Mouse (Mus musculus): ENCODE measurements around the gene Gm49361. TPM values are rescaled to one million over a fixed set of nuclear protein-coding genes. Genes with fewer than 3 reads are reported as not detected.

Gm49361 gene
- polyA plus RNA-seq, 1 experiment, result not detected

- Histone ChIP-seq H3K79me2 (ENCODE audit: control insufficient read depth, insufficient read depth) (no peaks in the 10 kb centered on the region), H3ac (ENCODE audit: control insufficient read depth, insufficient read length) (no peak overlapping the region), H3K27me3 (ENCODE audit: control insufficient read depth, insufficient read depth, insufficient read length) (no peaks in the 10 kb centered on the region), H3K36me3 (ENCODE audit: control insufficient read depth, insufficient read depth) (peaks cover 8% of the 10 kb centered on the region), H3K4me3 (no peak overlapping the region), H3K4me2 (ENCODE audit: low read depth) (no peak overlapping the region)
- no peak for TF ChIP-seq TCF3 (IDR thresholded peaks at IDR 0.05; ENCODE audit: insufficient read length, low read depth)
- TF ChIP-seq CEBPB (IDR thresholded peaks at IDR 0.05; ENCODE audit: insufficient read depth, poor library complexity, severe bottlenecking), result no peak
- TF ChIP-seq MYOG (IDR thresholded peaks at IDR 0.05; ENCODE audit: control insufficient read depth in 1 of 3, insufficient read depth in 1 of 3, insufficient read length in 2 of 3, low read depth in 2 of 3), result no peak
- TF ChIP-seq REST (IDR thresholded peaks at IDR 0.05; ENCODE audit: insufficient read depth, insufficient read length), result no peak
- TF ChIP-seq E2F4 (IDR thresholded peaks at IDR 0.05; ENCODE audit: insufficient read depth), result no peak
- no peak for TF ChIP-seq TCF12 (IDR thresholded peaks at IDR 0.05; ENCODE audit: insufficient read depth, poor library complexity, severe bottlenecking)
- TF ChIP-seq MAX (IDR thresholded peaks at IDR 0.05; ENCODE audit: low read depth), result no peak
- TF ChIP-seq USF1 (IDR thresholded peaks at IDR 0.05; ENCODE audit: low read depth), result no peak
- TF ChIP-seq MYOD1 (IDR thresholded peaks at IDR 0.05; ENCODE audit: control insufficient read depth in 1 of 3, insufficient read length in 2 of 3, low read depth in 2 of 3), result no peak
- TF ChIP-seq POLR2AphosphoS2 (IDR thresholded peaks at IDR 0.05; ENCODE audit: insufficient read length, low read depth), result no peak
- no peak for TF ChIP-seq SRF (IDR thresholded peaks at IDR 0.05; ENCODE audit: control insufficient read depth, insufficient read length, low read depth)
- TF ChIP-seq POLR2A (IDR thresholded peaks at IDR 0.05; ENCODE audit: insufficient read length, low read depth), result no peak
These were observed 111.8 kb downstream of the Gm49361 start for GRCm38 (mm10) chr14:57634141-57634540.

- no peak overlapping the region for H3K4me3 ChIP-seq
- no peaks in the 10 kb centered on the region for H3K79me2 ChIP-seq (ENCODE audit: control insufficient read depth, insufficient read depth)
- peaks cover 18% of the 10 kb centered on the region for H3K36me3 ChIP-seq (ENCODE audit: control insufficient read depth, insufficient read depth)
- no peaks in the 10 kb centered on the region for H3K27me3 ChIP-seq (ENCODE audit: control insufficient read depth, insufficient read depth, insufficient read length)
- TF ChIP-seq CEBPB (IDR thresholded peaks at IDR 0.05; ENCODE audit: insufficient read depth, poor library complexity, severe bottlenecking) (no peak), E2F4 (IDR thresholded peaks at IDR 0.05; ENCODE audit: insufficient read depth) (no peak), TCF12 (IDR thresholded peaks at IDR 0.05; ENCODE audit: insufficient read depth, poor library complexity, severe bottlenecking) (no peak), USF1 (IDR thresholded peaks at IDR 0.05; ENCODE audit: low read depth) (no peak), MYOG (IDR thresholded peaks at IDR 0.05; ENCODE audit: control insufficient read depth in 1 of 3, insufficient read depth in 1 of 3, insufficient read length in 2 of 3, low read depth in 2 of 3) (no peak), POLR2A (IDR thresholded peaks at IDR 0.05; ENCODE audit: insufficient read length, low read depth) (no peak), SRF (IDR thresholded peaks at IDR 0.05; ENCODE audit: control insufficient read depth, insufficient read length, low read depth) (no peak), POLR2AphosphoS2 (IDR thresholded peaks at IDR 0.05; ENCODE audit: insufficient read length, low read depth) (no peak), MYOD1 (IDR thresholded peaks at IDR 0.05; ENCODE audit: control insufficient read depth in 1 of 3, insufficient read length in 2 of 3, low read depth in 2 of 3) (no peak), TCF3 (IDR thresholded peaks at IDR 0.05; ENCODE audit: insufficient read length, low read depth) (no peak), REST (IDR thresholded peaks at IDR 0.05; ENCODE audit: insufficient read depth, insufficient read length) (no peak), MAX (IDR thresholded peaks at IDR 0.05; ENCODE audit: low read depth) (no peak)
- H3K4me2 ChIP-seq (ENCODE audit: low read depth), result no peak overlapping the region
- H3ac ChIP-seq (ENCODE audit: control insufficient read depth, insufficient read length), result no peak overlapping the region
These were observed 116.3 kb downstream of the Gm49361 start for GRCm38 (mm10) chr14:57629595-57629994.

GRCm38 (mm10) chr14:57622934-57623333 lies 123.0 kb downstream of the Gm49361 start:
- no peak for TF ChIP-seq CEBPB (IDR thresholded peaks at IDR 0.05; ENCODE audit: insufficient read depth, poor library complexity, severe bottlenecking)
- no peak for TF ChIP-seq MYOG (IDR thresholded peaks at IDR 0.05; ENCODE audit: control insufficient read depth in 1 of 3, insufficient read depth in 1 of 3, insufficient read length in 2 of 3, low read depth in 2 of 3)
- no peak for TF ChIP-seq POLR2A (IDR thresholded peaks at IDR 0.05; ENCODE audit: insufficient read length, low read depth)
- TF ChIP-seq USF1 (IDR thresholded peaks at IDR 0.05; ENCODE audit: low read depth), result no peak
- no peak for TF ChIP-seq REST (IDR thresholded peaks at IDR 0.05; ENCODE audit: insufficient read depth, insufficient read length)
- TF ChIP-seq E2F4 (IDR thresholded peaks at IDR 0.05; ENCODE audit: insufficient read depth), result no peak
- no peak for TF ChIP-seq TCF12 (IDR thresholded peaks at IDR 0.05; ENCODE audit: insufficient read depth, poor library complexity, severe bottlenecking)
- H3ac ChIP-seq (ENCODE audit: control insufficient read depth, insufficient read length), result no peak overlapping the region
- no peaks in the 10 kb centered on the region for H3K27me3 ChIP-seq (ENCODE audit: control insufficient read depth, insufficient read depth, insufficient read length)
- no peak overlapping the region for H3K4me2 ChIP-seq (ENCODE audit: low read depth)
- H3K79me2 ChIP-seq (ENCODE audit: control insufficient read depth, insufficient read depth), result no peaks in the 10 kb centered on the region
- peaks cover 30% of the 10 kb centered on the region for H3K36me3 ChIP-seq (ENCODE audit: control insufficient read depth, insufficient read depth)
- H3K4me3 ChIP-seq, result no peak overlapping the region

GRCm38 (mm10) chr14:57621699-57622098 lies 124.2 kb downstream of the Gm49361 start:
- Histone ChIP-seq H3K79me2 (ENCODE audit: control insufficient read depth, insufficient read depth) (no peaks in the 10 kb centered on the region), H3K4me3 (no peak overlapping the region), H3K4me2 (ENCODE audit: low read depth) (no peak overlapping the region), H3ac (ENCODE audit: control insufficient read depth, insufficient read length) (no peak overlapping the region), H3K36me3 (ENCODE audit: control insufficient read depth, insufficient read depth) (peaks cover 33% of the 10 kb centered on the region), H3K27me3 (ENCODE audit: control insufficient read depth, insufficient read depth, insufficient read length) (no peaks in the 10 kb centered on the region)
- TF ChIP-seq POLR2A (IDR thresholded peaks at IDR 0.05; ENCODE audit: insufficient read length, low read depth) (no peak), MAX (IDR thresholded peaks at IDR 0.05; ENCODE audit: low read depth) (no peak), MYOD1 (IDR thresholded peaks at IDR 0.05; ENCODE audit: control insufficient read depth in 1 of 3, insufficient read length in 2 of 3, low read depth in 2 of 3) (no peak), SRF (IDR thresholded peaks at IDR 0.05; ENCODE audit: control insufficient read depth, insufficient read length, low read depth) (no peak), MYOG (IDR thresholded peaks at IDR 0.05; ENCODE audit: control insufficient read depth in 1 of 3, insufficient read depth in 1 of 3, insufficient read length in 2 of 3, low read depth in 2 of 3) (no peak), USF1 (IDR thresholded peaks at IDR 0.05; ENCODE audit: low read depth) (no peak)

- H3K79me2 ChIP-seq (ENCODE audit: control insufficient read depth, insufficient read depth), result no peaks in the 10 kb centered on the region
- H3ac ChIP-seq (ENCODE audit: control insufficient read depth, insufficient read length), result no peak overlapping the region
- no peak for TF ChIP-seq TCF12 (IDR thresholded peaks at IDR 0.05; ENCODE audit: insufficient read depth, poor library complexity, severe bottlenecking)
- no peak for TF ChIP-seq TCF3 (IDR thresholded peaks at IDR 0.05; ENCODE audit: insufficient read length, low read depth)
- TF ChIP-seq POLR2AphosphoS2 (IDR thresholded peaks at IDR 0.05; ENCODE audit: insufficient read length, low read depth), result no peak
- TF ChIP-seq POLR2A (IDR thresholded peaks at IDR 0.05; ENCODE audit: insufficient read length, low read depth), result no peak
- TF ChIP-seq USF1 (IDR thresholded peaks at IDR 0.05; ENCODE audit: low read depth), result no peak
- TF ChIP-seq MYOG (IDR thresholded peaks at IDR 0.05; ENCODE audit: control insufficient read depth in 1 of 3, insufficient read depth in 1 of 3, insufficient read length in 2 of 3, low read depth in 2 of 3), result no peak
- no peak for TF ChIP-seq MAX (IDR thresholded peaks at IDR 0.05; ENCODE audit: low read depth)
- no peak for TF ChIP-seq E2F4 (IDR thresholded peaks at IDR 0.05; ENCODE audit: insufficient read depth)
- TF ChIP-seq SRF (IDR thresholded peaks at IDR 0.05; ENCODE audit: control insufficient read depth, insufficient read length, low read depth), result no peak
- TF ChIP-seq MYOD1 (IDR thresholded peaks at IDR 0.05; ENCODE audit: control insufficient read depth in 1 of 3, insufficient read length in 2 of 3, low read depth in 2 of 3), result no peak
- TF ChIP-seq CEBPB (IDR thresholded peaks at IDR 0.05; ENCODE audit: insufficient read depth, poor library complexity, severe bottlenecking), result no peak
- H3K36me3 ChIP-seq (ENCODE audit: control insufficient read depth, insufficient read depth), result peaks cover 30% of the 10 kb centered on the region
- H3K4me3 ChIP-seq, result no peak overlapping the region
- no peak overlapping the region for H3K4me2 ChIP-seq (ENCODE audit: low read depth)
- H3K27me3 ChIP-seq (ENCODE audit: control insufficient read depth, insufficient read depth, insufficient read length), result no peaks in the 10 kb centered on the region
These were observed 125.2 kb downstream of the Gm49361 start for GRCm38 (mm10) chr14:57620598-57621236.
